Mouse (Mus musculus) mouse embryonic stem cell (cell line): ENCODE results near the gene Trak1.
"Not testable (repeated sequence)": the region's sequence is repeated elsewhere in the genome, so short reads cannot be mapped to it uniquely, and the experiment has no call there.

Experiments
- in situ Hi-C, 2 experiments: fragments of 300-500 bp; cut with MboI; formaldehyde crosslinking; loops; 1 replicate in 1 of 2; 3 replicates in 1 of 2; pipeline ENCODE4 v1.14.3; 2019 to 2020; ENCODE audit warnings: low sequenced_read_pairs in 2 of 2, low pct_unique_long_range_greater_than_20kb in 1 of 2, mixed read lengths in 1 of 2; ENCODE audit not compliant: unreplicated experiment in 1 of 2

The Trak1 gene

DNA sequence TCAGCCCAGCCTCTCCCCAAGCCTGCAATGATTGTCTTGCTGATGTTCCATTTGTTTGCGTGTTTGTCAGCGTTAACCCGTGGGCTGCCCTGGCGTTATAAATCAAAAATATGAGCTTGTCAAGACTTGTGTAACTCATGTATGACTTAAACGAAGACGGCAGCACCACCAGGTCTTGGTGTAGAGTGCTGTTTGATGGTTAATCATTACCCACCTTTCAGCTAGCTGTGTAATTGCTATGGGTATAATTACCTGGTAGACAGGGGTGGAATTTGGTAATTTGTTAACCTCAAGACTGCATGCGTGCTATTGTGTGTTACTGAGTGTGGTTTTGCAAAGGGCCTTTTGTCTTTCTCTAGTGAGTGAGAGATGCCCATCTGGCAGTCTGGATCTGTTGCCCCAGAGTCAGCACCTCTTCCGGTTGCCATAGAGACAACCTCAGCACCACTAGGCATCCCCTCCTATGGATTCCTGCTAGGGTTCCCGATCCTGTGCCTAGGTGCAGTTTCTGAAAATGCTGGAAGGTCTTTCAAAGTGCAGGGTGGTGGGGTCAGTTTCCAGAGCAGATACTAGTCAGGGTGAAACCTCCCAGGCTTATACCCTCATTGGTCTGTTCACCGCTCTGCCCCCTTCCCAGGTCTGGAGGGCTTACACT, 15.1 kb downstream of the Trak1 start:
- in situ Hi-C loops: no loop called here

GRCm38 (mm10) chr9:121313656-121314374, 16.5 kb downstream of the Trak1 start:
- in situ Hi-C loops: no loop called here

DNA sequence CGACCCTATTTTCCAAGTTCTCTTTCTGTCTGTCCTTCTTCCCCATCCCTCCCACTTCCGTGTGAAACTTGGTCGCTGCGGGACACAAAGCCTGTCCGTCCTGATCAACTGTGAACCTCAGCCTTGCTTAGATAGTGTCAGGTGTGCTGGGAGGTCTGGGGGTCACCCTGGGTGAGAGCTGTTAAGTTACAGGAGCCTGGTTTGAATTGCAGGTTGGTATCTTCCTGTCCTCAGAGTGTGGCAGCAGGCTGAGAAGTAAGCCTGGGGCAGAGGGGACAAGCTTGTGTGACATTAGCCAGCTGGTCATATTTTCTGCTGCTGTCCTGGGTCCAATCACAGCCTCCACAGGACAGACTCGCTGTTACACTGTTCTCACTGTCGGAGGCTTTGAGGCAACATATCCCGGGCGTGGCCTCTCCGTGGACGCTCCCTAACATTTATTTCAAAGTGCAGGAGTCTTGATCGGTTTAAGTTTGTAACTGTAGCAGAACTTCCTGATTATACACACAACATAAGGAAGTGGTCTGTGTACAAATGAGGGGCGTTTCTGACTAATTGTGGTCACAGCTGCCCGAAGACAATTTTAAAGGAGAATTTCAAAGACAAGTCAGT, 17.3 kb downstream of the Trak1 start:
- in situ Hi-C loops: no loop called here

GRCm38 (mm10) chr9:121315901-121316595, 18.7 kb downstream of the Trak1 start:
- in situ Hi-C loops: no loop called here

DNA sequence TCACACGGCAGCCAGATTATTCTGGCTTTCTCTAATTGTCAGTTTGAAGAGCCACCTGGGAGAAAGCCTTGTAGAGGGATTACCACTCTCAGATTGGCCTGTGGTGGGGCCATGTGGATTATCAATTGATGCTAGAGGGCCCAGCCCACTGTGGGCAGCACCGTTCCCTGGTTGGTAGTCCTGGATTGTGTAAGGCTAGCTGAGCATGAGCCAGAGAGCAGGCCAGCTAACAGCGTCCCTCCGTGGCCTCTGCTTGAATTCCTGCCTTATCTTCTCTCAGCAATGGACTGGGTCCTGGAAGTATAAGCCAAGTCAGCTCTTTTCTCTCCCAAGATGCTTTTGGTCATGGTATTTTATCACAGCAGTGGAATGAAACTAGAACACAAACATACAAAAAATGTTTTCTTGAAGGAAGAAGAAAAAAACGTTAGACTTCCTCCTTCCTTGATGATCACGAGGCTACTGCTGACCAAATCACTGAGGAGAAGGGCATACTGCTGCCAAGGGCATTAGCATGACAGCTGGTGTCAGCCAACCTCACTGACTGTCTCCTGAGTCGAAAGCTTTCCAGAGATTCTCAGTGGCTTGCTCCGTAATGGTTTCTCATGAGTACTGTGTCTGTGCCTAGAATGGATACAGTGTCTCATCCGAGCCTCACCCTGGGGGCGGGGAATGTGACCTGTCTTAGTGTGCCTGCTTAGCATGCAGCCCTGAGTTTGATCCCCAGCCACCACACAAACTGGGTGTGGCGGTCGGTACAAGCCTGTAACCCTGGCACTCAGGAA, 19.5 kb downstream of the Trak1 start:
- in situ Hi-C loops: no loop called here

GRCm38 (mm10) chr9:121319323-121319966, 22.1 kb downstream of the Trak1 start:
- in situ Hi-C loops: no loop called here

GRCm38 (mm10) chr9:121320433-121320832, 23.1 kb downstream of the Trak1 start:
- in situ Hi-C loops: no loop called here

DNA sequence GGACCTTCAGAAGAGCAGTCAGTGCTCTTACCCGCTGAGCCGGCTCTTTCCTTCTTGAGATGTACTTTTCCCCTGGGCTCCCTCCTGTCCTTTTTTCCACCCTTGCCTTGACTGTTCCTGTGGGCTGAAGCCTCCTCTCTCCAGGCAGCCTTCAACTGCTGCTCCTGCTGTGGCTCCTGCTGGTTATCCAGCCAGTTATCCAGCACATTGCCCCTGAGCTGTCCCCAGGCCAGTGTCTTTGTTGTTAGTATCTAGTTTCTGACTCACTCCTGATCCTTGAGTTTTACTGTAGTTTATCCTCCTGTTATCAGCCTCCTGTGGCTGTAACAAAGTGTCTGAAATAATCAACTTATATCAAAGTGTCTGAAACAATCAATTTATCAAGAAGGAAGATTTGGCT, 23.8 kb downstream of the Trak1 start:
- in situ Hi-C loops: no loop called here

- in situ Hi-C loops: no loop called here
These were observed 24.7 kb downstream of the Trak1 start for GRCm38 (mm10) chr9:121322034-121322433.

DNA sequence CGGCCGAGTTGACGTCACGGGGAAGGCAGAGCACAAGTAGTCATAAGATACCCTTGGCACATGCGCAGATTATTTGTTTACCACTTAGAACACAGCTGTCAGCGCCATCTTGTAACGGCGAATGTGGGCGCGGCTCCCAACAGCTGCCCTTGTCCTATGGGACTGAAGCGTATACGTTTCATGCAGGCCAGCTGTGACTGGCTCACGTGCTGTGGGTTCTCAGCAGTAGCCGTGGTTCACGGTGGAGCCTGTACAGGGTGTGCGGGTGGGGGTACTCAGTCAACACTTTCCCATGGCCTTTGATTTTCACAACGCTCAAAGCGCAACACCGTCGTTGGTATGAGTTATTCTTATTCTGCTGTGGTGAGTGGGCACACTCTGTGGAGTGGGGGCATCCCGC, 31.0 kb downstream of the Trak1 start:
- in situ Hi-C loops: not testable (repeated sequence)

- in situ Hi-C loops: no loop called here
These were observed 31.9 kb downstream of the Trak1 start for GRCm38 (mm10) chr9:121329181-121329580.

- in situ Hi-C loops: no loop called here
These were observed 32.8 kb downstream of the Trak1 start for GRCm38 (mm10) chr9:121330065-121330464.

DNA sequence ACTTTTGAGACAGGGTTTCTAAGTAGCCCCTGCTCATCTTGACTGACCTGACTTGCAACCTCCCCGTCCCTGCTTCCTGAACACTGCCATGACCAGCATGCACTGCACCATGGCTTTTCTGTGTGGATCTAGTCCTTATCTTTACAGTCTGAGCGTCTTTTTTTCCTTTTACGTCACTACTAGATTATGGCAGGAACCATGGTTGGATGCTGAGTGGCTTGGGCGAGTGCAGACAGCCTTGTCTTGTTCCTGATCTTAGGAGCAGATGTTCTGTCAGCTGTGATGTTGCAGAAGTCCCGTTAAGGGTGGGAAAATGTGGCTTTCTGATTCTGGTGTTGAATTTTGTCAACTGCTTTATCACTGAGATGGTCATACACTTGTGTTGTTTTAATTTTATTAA, 34.1 kb downstream of the Trak1 start:
- in situ Hi-C loops: no loop called here

DNA sequence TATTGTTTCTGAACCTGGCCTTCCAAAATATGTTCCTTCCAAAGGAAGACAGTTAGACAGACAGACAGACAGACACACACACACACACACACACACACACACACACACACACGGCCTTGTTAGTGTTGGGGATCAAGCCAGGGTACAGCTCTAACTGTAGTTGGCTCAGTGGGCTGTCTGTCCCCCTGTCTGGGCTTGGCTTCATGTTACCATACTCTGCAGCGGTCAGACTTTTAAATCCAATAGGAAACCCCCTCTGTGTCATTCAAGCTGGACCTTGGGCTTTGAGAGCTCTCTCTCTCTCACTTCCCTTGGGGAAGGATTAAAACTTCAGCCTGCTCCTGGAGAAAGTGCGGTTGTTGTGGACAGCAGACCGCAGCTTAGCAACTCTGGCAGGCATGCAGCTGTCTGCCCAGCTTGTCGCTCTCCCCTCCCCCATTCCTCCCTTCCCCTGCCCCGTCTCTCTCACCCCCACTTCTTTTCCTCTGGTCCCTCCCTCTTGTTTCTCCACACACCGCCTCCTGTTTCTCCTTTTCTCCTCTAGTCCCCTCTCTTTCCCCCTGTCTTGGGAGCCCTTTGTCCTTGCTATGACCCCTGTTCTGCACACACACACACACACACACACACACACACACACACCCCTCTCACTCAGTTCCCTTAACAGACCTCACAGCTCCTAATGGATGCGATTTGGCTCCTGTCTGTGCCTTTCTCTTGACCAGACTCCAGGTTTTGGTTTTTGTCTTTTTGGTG, 34.8 kb downstream of the Trak1 start:
- in situ Hi-C loops: no loop called here

DNA sequence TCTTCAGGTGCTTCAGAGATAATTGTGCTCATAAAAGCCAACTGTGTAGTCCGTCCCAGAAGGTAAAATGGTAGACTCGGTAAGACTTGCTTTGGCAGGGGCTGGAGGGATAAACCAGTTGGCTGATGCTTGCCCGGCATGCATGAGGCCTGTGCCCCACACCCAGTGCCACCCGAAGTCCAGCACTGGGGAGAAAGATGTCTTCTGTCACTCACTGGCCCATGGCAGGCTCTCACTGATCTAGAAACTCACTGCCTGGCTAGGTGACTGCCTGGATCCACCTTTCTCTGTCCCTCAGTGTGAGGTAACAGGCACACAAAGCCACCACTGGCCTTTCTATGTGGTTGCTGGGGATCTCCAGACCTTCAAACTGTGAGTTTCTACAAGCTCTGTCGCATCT, 36.3 kb downstream of the Trak1 start:
- in situ Hi-C loops: no loop called here

- in situ Hi-C loops: no loop called here
These were observed 37.1 kb downstream of the Trak1 start for GRCm38 (mm10) chr9:121334311-121334851.

DNA sequence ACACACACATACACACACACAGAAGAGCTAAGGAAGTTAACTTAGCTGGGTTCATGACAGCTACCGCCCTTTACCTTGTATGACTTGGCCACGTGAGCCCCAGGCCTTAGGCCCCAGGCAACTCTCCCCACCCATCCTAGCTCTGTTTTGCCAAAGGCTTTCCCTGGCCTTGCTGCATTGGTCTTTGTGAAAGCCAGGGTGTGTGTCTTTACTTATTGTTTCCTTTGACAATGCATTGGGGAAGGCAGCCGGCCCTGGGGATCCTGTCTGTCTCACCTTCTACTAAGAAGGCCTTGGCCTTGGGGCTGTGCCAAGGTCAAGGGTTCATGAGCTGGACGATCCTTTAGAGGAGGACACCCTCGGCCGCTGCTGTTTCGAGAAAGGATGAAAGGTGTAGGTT, 38.3 kb downstream of the Trak1 start:
- in situ Hi-C loops: loop anchor here (5.0 kb wide), 1 partner anchor 33 kb away; no protein-coding TSS in a partner anchor
